Mouse (Mus musculus) thymus, adult 2 months (tissue): ENCODE data around the gene Ano1.

ENCODE experiments used
- CTCF ChIP-seq: fragments of 200-500 bp; IDR thresholded peaks from 2 replicates; pipeline ENCODE4 v1.5.1; 2012; ENCODE audit warnings: mild to moderate bottlenecking, control low read depth, low read length, moderate library complexity, borderline replicate concordance; ENCODE audit not compliant: control insufficient read depth, poor library complexity, insufficient read depth; ENCODE audit errors: extremely low read depth
- POLR2A ChIP-seq: fragments of 200-500 bp; IDR thresholded peaks from 2 replicates; pipeline ENCODE4 v1.6.1; 2012; ENCODE audit warnings: mild to moderate bottlenecking, low read length, control low read depth, moderate library complexity; ENCODE audit not compliant: control insufficient read depth, poor library complexity, insufficient read depth; ENCODE audit errors: extremely low read depth

DNA sequence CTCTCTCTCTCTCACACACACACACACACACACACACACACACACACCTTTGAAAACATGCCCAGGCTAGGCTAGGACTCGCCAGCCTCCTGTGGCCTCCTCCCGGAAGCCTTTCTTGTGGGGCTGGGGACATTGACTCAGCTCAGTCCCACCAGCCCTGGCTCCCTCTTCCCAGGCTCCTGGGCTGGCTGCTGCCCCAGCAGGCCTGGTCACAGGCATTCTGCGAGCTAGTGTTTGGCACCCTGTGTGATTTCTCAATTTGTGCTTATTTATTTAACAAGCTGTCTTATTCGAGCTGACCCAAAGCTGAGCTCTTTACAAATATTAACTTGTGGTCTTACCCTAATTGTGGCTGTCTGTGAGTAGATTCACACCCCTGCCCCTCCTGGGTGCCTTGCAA is 66.8 kb downstream of the Ano1 start:
- TF ChIP-seq POLR2A (no peak), CTCF (no peak)
